Mouse (Mus musculus) T-cell, adult 2 months (primary cell): ENCODE measurements around the gene Tle3.

Experiments used
- DNase-seq: peaks from one replicate; pipeline ENCODE4 v3.0.0; 2022; ENCODE audit warnings: low spot score

Gene Tle3

DNA sequence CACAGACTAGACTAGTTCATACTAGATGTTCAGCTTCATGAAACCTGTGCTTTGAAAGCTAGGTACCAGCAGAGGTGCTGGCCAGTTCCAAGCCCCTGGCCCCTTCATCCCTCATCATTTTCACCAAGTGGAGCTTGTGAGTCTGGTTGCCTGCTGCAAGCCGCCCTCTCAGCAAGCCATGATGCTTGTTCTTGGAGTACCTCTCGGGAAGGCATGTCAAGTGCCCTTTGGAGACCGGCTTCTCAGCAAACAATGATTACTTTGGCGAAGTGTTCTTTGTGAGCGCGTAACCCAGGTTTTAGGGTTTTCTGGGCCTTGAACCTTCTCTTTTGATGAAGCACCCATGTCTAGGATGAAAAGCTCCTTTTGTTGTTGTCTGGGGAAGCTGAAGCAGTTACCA, 64.6 kb downstream of the Tle3 start:
- DNase-seq = no peak

DNA sequence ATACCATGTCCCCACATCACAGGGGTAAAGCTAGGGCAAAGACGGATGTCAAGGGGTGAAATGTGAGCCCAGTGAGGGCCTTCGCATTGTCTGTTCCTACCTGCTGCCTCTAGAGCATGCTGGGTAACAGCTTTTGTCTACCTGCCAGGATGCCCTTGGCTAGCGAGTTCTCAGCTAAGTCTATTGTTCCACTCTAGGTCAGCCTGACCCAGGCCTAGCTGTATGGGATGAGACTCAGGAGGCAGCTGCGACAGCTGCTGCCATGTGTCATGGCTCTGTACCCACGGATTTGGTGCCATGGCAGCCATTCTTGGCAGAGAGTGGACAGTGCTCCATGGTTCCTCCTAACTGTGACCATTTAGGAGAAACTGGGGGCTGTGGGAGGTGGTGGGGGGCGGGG, 66.9 kb downstream of the Tle3 start:
- no peak for DNase-seq

DNA sequence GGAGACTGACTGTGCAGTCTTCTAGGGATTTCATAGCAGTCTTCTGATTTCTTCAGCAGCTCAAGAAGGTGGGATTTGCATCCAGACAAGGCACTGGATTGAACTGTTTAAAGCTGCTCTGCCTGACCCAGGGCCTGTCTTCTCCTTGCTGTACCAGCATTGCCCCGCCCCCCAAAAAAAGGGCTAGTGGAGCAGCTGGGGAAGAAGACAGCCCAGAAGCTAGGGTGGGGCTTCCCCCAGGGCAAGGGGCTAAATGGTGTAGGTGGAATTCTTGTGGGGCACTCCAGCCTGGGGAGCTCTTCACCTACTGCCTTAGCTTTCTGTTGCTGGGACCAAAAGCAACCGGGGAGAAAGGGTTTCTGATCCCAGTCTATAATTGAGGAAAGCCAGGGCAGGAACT, 67.8 kb downstream of the Tle3 start:
- DNase-seq = no peak

DNA sequence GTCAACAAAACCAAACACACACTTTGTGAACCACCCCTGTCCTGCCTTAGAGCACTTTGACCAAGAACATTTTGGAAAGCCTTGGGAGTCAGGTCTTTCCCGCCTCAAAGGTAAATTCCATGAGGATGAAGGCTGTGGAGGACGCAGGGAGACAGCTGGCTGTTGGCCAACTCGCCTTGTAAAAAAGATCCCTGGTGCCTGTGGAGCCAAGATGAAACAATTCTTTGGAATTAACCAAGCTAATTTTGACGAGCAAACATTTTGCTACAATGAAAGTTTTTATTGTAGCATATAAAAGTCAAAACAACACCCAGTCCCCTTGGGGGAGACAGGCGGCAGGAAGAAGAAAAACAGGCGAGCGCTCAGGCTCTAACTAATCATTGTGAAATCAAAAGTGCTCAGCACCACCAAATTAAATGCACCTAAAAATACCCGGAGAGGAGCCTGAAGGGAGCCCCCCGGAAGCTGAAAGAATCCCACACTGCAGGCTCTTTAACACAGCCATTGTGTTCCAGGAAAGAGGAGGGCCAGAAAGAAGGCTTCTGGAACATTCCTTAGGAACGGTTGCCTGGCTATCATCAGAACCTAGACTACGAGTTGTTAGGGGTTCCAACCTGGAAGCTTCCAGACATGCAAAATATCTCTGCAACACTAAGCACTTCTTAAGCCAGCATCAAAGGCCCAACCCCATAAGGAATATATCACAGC, 69.2 kb downstream of the Tle3 start:
- DNase-seq = no peak

DNA sequence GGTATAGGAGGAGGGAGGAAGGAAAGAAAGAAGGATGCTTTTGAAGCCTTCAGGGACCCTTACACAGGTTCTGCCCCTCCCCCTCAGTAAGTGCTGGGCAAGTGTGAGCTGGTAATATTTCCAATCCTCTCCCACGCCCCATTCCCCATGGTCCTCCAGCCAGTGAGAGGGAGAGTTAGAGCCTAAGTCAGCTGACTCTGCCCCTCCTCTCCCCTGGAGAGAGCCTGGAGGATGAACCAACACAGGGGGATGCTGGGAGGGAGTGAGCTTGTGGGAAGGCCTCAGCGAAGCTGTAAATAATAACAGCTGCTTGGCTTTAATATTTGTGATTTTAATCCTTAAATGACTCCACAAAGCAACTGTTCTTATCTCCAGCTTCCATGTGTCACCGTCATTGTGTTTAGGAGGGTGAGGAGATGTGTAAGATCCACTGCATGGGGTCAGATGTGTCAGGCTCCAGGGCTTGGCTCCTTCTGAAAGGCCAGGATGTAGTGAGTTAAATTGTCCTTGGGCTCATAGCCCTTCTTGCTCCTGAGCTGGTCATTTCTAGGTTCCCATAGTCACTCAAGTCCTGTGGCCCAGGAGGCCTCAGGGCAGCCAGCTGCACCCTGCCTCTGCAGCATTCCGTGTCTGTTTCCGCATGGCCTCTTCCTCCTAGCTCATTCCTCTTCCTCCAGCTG, 70.9 kb downstream of the Tle3 start:
- no peak for DNase-seq

DNA sequence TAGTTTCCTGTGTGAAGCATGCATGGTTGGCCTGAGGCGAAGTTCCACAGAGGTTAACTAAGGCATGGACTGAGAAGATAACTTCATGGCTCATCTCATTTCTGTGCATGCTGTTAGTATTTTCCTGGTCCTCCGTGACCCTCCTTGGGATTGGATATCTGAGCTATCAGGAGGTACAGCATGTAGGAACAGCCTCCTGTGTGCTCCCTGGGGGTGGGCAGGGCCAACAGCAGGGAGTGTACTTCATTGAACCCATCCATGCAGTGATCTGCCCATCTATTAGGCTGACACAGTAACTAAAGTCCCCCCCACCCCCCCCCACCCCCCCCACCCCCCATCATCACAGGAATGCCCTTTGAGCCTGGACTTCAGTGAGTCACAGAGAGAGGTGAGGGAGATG, 73.0 kb downstream of the Tle3 start:
- no peak for DNase-seq

DNA sequence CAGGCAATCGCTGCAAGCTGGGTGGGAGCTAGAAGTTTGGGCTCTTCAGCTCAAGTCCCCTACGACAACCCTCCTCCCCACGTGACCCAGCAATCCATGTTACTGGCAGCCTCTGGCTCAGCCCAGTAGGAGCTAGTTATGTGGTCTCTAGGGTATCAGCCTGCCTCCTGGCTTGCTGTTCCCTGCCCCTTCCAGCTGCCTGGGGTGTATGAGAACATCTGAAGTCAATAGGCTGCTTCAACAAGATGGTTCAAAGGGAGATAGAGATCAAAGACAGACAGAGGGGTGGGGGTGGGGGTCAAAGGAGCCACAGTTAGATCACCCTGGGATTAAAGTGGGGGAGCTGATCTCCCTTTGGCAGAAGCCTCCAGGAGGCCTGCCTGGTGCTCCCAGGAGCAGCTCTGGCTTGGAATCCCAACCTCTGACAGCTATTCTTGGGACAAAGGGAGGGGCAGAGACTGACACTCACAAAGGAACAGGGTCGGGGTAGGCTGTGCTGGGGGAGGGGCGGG, 73.6 kb downstream of the Tle3 start:
- no peak for DNase-seq

DNA sequence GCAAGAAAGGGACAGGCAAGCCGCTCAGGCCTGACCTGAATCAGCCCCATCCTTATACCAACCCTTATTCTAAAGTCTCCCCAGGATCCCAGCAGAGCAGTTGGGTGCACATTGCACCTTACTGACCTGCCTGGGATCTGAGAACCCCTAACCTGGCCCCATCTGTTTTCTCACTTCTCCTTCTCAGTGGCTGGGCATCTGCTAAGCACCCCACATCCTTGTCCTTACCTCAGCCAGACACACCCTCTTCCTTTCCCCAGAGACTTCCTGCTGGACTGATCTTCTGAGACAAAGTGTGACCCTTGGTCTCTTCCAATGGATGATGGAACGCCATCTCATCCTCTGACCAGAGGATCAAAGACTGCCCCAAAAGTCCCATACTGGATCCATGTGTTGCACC, 74.8 kb downstream of the Tle3 start:
- no peak for DNase-seq

DNA sequence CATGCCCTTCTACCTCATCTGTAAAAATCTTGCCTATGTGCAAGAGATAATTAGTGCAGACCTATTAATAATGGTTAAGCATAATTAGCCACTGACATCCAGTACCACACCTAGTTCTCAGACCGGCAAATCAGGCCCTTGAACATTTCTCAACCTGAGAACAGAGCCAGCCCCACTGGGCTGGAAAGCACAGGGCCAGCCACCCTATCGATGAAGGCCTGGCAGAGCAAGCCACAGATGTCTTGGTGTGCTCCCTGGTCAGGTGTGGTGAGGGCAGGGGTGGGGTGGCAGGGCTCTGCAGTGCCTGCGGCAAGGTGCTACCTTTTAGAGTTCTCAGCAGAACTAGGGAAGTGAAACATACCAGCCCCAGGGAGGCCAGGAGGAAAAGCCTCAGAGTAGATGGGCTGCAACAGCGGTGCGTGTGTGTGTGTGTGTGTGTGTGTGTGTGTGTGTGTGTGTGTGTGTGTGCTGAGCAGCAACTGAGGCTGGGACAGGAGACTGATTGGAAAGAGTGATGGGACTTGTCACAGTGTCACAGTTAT, 77.3 kb downstream of the Tle3 start:
- DNase-seq = peak; percentile 11

DNA sequence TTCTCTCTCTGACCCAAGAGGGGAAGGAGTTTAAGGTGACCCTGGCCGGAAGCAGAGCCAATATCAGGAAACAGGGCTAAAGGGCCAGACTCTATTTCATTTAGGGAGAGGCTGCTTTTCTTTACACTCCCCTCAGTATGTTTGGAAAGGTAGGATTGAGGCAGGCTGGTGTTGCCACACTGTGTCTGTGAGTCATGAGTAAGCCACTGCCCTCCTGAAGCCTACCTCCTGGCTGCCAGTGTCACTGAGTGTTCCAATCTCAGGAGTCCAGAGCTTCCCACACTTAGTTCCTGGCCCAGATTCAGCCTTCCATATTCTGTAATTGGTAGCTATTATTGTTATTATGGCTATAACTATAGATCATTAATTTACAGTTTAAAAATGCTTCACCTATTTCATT, 79.9 kb downstream of the Tle3 start:
- DNase-seq = no peak

DNA sequence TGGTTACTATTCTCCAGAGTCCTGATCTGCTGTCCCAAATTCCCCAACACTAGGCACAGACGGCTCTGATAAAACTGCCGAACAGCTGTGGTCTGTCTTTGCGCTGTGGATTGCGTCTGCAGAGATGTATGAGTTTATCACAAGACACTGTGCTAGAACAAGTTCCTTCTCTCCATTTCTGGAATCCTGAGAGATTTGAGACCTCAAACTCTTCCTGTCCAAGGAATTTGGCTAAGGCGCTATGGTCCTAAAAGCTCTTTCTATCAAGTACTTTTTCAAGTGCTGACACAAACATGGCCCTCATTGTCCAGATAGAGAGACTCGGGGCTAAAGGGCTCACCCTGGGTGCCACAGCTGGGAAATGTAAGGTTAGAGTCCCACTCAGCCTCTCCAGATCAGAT, 83.7 kb downstream of the Tle3 start:
- DNase-seq = no peak

DNA sequence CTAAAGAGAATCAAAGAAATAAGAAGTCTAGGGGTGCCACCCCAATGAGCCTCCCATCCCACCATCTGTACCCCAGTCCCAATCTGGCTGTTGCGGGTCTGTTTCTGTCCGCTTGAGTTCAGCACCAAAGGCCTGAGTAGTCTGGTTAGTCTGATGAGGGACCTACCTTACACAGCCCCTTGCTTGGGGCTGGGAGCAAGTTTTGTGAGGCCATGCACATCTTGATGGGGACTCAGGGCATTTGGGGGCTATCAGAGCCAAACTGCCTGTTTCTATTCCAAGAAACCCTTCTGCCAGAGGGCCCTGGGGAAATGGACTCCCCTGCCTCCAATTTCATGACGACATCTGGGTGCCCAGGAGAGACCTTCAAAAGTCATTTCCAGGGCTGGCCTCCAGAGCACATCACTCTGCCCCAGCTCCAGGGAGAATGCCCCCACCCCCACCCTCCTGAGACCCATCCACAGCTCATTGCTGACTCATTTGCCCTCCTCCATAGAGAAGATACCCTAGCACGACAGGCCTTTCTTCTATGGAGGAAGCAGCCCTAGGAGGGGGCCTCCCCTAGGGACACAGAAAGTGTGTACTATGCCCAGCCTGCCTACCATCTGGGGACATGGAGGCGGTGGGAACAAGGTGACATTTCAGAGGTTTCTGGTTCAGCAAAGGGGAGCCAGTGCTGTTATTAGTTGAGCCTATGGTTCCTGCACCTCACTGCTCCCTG, 84.4 kb downstream of the Tle3 start:
- no peak for DNase-seq

DNA sequence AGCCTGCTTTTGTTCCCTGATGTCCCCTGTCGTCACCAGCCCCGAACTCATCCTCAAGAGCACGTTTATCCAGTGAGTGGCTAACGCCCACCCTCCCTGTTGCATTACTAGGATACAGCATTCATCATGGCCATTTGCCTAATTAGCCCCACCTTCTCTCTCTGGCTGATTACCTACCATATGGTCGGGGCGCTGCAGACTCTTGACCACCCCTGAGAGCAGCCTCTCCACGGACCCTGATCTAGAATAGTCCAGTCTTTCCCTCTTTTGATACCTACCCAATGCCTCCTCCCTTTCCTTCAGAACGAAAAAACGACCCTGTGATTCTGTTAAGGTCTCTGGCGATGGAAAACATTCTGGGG, 85.0 kb downstream of the Tle3 start:
- no peak for DNase-seq

DNA sequence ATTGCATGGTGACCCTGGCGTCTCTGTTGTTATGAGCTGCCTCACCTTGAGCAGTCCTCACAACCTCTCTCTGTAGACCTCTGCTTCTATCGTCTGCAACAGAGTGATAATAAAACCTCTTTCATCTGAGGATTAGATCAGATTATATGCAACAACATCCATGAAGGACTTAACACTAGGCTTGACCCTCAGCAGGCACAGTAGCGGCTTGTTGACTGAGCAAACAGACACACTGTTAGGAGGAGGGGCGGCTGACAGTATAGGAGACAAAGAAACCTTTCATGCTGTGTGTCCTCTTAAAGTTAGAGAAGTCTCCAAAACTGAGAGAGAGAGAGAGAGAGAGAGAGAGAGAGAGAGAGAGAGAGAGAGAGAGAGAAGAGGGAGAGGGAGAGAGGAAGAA, 89.7 kb downstream of the Tle3 start:
- DNase-seq = no peak

DNA sequence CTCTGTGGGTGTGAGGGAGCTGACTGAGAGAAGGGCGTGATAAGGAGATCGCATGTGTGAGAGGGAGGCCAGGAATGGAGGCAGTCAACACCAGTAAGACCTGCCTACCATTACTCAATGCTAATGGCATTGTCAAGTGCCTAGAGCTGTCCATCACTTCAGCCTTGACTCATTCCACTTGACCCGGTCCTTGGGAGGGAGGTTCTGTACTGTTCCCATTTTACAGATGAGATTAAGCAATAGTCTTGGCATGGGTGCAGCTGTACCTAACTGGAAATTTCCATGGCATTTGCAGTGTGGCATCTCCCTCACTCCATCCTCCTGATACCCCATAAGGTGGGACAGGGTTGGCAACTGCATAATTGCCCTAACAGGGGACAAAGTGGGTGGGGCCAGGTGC, 95.3 kb downstream of the Tle3 start:
- no peak for DNase-seq
